Comparison of ENCODE assay signal across 8 mouse cellular contexts in the genomic region with DNA sequence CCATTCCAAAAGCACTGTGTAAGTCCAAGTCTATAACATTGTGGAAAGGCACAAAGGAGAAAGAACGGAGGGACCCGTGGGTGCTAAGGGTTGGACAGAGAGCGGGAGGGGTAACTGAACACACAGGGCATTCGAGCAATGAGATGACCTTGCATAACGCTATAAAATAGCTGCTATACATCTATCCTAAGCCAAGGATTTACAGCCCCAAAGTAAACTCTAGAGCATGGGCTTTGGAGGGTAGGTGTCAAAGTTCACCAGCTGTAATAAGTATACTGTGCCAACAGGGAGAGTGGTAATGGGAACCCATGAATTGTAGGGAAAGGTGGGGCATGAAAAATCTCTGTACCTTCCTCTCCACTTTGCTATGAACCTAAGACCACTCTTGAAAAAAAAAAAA. TPM values are rescaled to one million over a fixed set of nuclear protein-coding genes. Genes with fewer than 3 reads are reported as not detected.
DNase-seq lines count a peak whose midpoint lies in the region; ATAC-seq and TF ChIP-seq lines count a peak whose summit lies in the region.

A gene (minus strand): TSS at position 12 of the 400 bp plus-strand sequence.

- H3K36me3 ChIP-seq in midbrain, embryonic 12.5 days: no peaks in the 10 kb centered on the region

- H3K9me3 ChIP-seq in midbrain, embryonic 12.5 days: 0 out of 2 replicates have a peak, but pooled peaks cover 2% of the 10 kb centered on the region

- H3K9ac ChIP-seq in midbrain, embryonic 12.5 days (replicated peaks): no peak within 1 kb of the TSS

- TF ChIP-seq POLR2A in cerebellum, adult 2 months (IDR thresholded peaks at IDR 0.05; ENCODE audit: borderline replicate concordance, insufficient read depth, low read length): no peak
- TF ChIP-seq POLR2A in bone marrow macrophage, adult 2 months (IDR thresholded peaks at IDR 0.05; ENCODE audit: borderline replicate concordance, low read depth, low read length): no peak

- ATAC-seq in midbrain, embryonic 12.5 days (ENCODE audit: low FRiP score, low read depth): no peak

- H3K4me2 ChIP-seq in midbrain, embryonic 12.5 days (replicated peaks): no peak within 1 kb of the TSS

- no peak within 1 kb of the TSS for H3K4me3 ChIP-seq in cerebellum, adult 2 months (replicated peaks; ENCODE audit: insufficient read depth, low read depth, low read length)
- H3K4me3 ChIP-seq in bone marrow macrophage, adult 2 months (ENCODE audit: insufficient read depth, low read length): no peak within 1 kb of the TSS
- no peak within 1 kb of the TSS for H3K4me3 ChIP-seq in midbrain, embryonic 12.5 days

- no peak for TF ChIP-seq CTCF in cerebellum, adult 2 months (IDR thresholded peaks at IDR 0.05; ENCODE audit: borderline replicate concordance, insufficient read depth, low read depth, low read length)
- TF ChIP-seq CTCF in bone marrow macrophage, adult 2 months (IDR thresholded peaks at IDR 0.05; ENCODE audit: low read depth, low read length): no peak

- H3K27me3 ChIP-seq in cerebellum, adult 2 months (ENCODE audit: control insufficient read depth, insufficient read depth, low read length): no peaks in the 10 kb centered on the region
- 0 out of 2 replicates have a peak, but pooled peaks cover 4% of the 10 kb centered on the region for H3K27me3 ChIP-seq in midbrain, embryonic 12.5 days

- WGBS in cerebellum, adult 2 months: 93% methylated on average over 5 of the region's 5 CpGs
- 44% methylated on average over 5 of the region's 5 CpGs for WGBS in large intestine, adult 2 months
- 92% methylated on average over 5 of the region's 5 CpGs for WGBS in midbrain, embryonic 12.5 days

- no peak for DNase-seq in cerebellum, adult 2 months
- no peak for DNase-seq in cerebellum, adult 11 months
- DNase-seq in gonadal fat pad, adult 2 months (ENCODE audit: low read depth): no peak
- DNase-seq in large intestine, adult 2 months (ENCODE audit: low read depth, low spot score): peak; percentile 87
- no peak for DNase-seq in natural killer cell, adult 2 months (ENCODE audit: low spot score in 2 of 2)
- no peak for DNase-seq in thymus, postnatal 14 days

- no peak within 1 kb of the TSS for H3K27ac ChIP-seq in cerebellum, adult 2 months (ENCODE audit: insufficient read depth, low read length)
- H3K27ac ChIP-seq in bone marrow macrophage, adult 2 months (ENCODE audit: insufficient read depth, low read depth, low read length): no peak within 1 kb of the TSS
- no peak within 1 kb of the TSS for H3K27ac ChIP-seq in midbrain, embryonic 12.5 days (replicated peaks)

- H3K4me1 ChIP-seq in cerebellum, adult 2 months (ENCODE audit: control insufficient read depth, insufficient read depth, low read length): no peaks in the 10 kb centered on the region
- H3K4me1 ChIP-seq in bone marrow macrophage, adult 2 months (ENCODE audit: control insufficient read depth, insufficient read depth, low read length): no peaks in the 10 kb centered on the region
- no peaks in the 10 kb centered on the region; the same call in 1 of the 2 replicates for H3K4me1 ChIP-seq in midbrain, embryonic 12.5 days

RNA-seq across cellular contexts. Expression of the gene that starts here (rescaled TPM):
- polyA plus RNA-seq in cerebellum, adult 2 months (2012; rRNA removed): 59.7 and 61.3 TPM in 2 replicates
- 60.5 and 62.8 TPM in 2 replicates for polyA plus RNA-seq in bone marrow macrophage, adult 2 months (2012; ENCODE audit: insufficient read depth, insufficient read length, missing spikeins)
- polyA plus RNA-seq in gonadal fat pad, adult 2 months (2012; rRNA removed): 11.2 and 13.1 TPM in 2 replicates
- polyA plus RNA-seq in large intestine, adult 2 months (2012; rRNA removed): 9.5 and 14.0 TPM in 2 replicates
- 81.1 and 88.0 TPM in 2 replicates for polyA plus RNA-seq in midbrain, embryonic 12.5 days (2016; fragmentation: Nextera tagmentation; extraction: Ambion mirVana)
